Mouse (Mus musculus) heart, postnatal 0 days (tissue): ENCODE measurements around the gene Igbp1. TPM values are rescaled to one million over a fixed set of nuclear protein-coding genes. Genes with fewer than 3 reads are reported as not detected.

Source experiments
- ATAC-seq: fragments of 200-750 bp; cut with Nextera tagmentation; 2 replicates; pipeline ENCODE4 v1.8.0; 2017; ENCODE audit warnings: low read depth, moderate number of reproducible peaks, moderate library complexity; ENCODE audit not compliant: insufficient read depth
- DNase-seq: peaks from one replicate; pipeline ENCODE4 v3.0.0-alpha.2; 2016; ENCODE audit warnings: low spot score
- H3K27ac ChIP-seq: fragments of 300-500 bp; sonication (generic); 2 replicates; pipeline ENCODE4 v1.5.1; 2014; ENCODE audit warnings: low read depth, mild to moderate bottlenecking
- H3K27me3 ChIP-seq: fragments of 300-500 bp; sonication (generic); 2 replicates; pipeline ENCODE4 v1.6.1; 2014; ENCODE audit warnings: low read length, mixed read lengths; ENCODE audit not compliant: control insufficient read depth, insufficient read depth
- H3K36me3 ChIP-seq: fragments of 300-500 bp; sonication (generic); replicated peaks from 2 replicates; pipeline ENCODE4 v1.6.1; 2014; ENCODE audit warnings: low read length, mixed read lengths; ENCODE audit not compliant: control insufficient read depth, insufficient read depth
- H3K4me1 ChIP-seq: fragments of 300-500 bp; sonication (generic); 2 replicates; pipeline ENCODE4 v1.6.1; 2014; ENCODE audit warnings: antibody characterized with exemption; ENCODE audit not compliant: control insufficient read depth, insufficient read depth
- H3K4me2 ChIP-seq: fragments of 300-500 bp; sonication (generic); 2 replicates; pipeline ENCODE4 v1.6.1; 2014; ENCODE audit warnings: low read depth, mild to moderate bottlenecking, low read length, moderate library complexity
- H3K4me3 ChIP-seq: fragments of 300-500 bp; sonication (generic); 2 replicates; pipeline ENCODE4 v1.5.1; 2014; ENCODE audit warnings: low read depth, low read length
- H3K9ac ChIP-seq: fragments of 300-500 bp; sonication (generic); replicated peaks from 2 replicates; pipeline ENCODE4 v1.6.1; 2014; ENCODE audit warnings: low read depth, low read length, mixed read lengths
- H3K9me3 ChIP-seq: fragments of 300-500 bp; sonication (generic); replicated peaks from 2 replicates; pipeline ENCODE4 v1.6.1; 2016; ENCODE audit warnings: low read length; ENCODE audit not compliant: control insufficient read depth
- CTCF ChIP-seq: IDR thresholded peaks from 2 replicates; pipeline ENCODE4 v1.5.1; 2016; ENCODE audit warnings: antibody characterized with exemption, control low read depth, low read depth
- EP300 ChIP-seq: IDR thresholded peaks from 2 replicates; pipeline ENCODE4 v1.6.1; 2016; ENCODE audit warnings: antibody characterized with exemption, low read depth
- WGBS: fragments of 180-500 bp; shearing (Covaris S2); extraction: QIAGEN DNeasy Blood & Tissue Kit; methylation state at CpG from one replicate; pipeline ENCODE4 v1.1.7; 2014; 5-methylcytosine and 5-hydroxymethylcytosine counted together
- polyA plus RNA-seq: library from polyadenylated mRNA; unstranded; fragments of >200 nt; fragmentation: Nextera tagmentation; extraction: Ambion mirVana; gene quantifications from 2 replicates; pipeline ENCODE4 v1.2.1, GENCODE M21; 2015
- total RNA-seq: library from RNA; depleted of rRNA; stranded (reverse); fragments of >200 nt; gene quantifications from 2 replicates; pipeline ENCODE4 v1.2.3, GENCODE M21; 2014; ENCODE audit warnings: low replicate concordance; rRNA removed

Igbp1 gene
- total and polyA plus RNA-seq, 2 experiments from 2014 or later, result 29.6 to 55.4 TPM

DNA sequence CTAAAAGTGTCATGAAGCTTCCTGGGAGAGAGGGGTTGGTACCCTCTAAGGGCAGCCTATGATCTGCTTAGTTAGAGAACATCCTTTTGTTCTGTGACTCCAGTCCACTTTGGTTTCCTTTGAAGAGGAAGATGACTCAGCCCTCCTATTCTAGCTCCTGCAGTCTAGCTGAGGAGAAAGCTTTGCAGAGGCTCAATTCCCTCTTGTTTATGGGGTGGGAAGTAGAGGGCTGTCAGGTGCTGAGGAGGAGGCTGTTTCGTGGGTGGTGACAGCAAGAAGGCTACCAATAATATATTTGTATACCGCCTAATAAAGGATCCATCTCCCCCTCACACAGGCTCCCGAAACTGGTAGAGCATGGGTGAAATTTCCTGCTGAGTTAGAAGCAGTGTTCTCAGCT lies 22.6 kb downstream of the Igbp1 start:
- ATAC-seq, result no peak
- H3K36me3 ChIP-seq, result no peaks in the 10 kb centered on the region
- H3K27ac ChIP-seq, result no peak overlapping the region
- H3K9ac ChIP-seq, result no peak overlapping the region
- DNase-seq, result no peak
- no peaks in the 10 kb centered on the region for H3K27me3 ChIP-seq
- H3K4me3 ChIP-seq, result no peak overlapping the region
- WGBS, result 82% methylated on average over 3 of the region's 3 CpGs
- TF ChIP-seq CTCF, result no peak
- H3K9me3 ChIP-seq, result no peaks in the 10 kb centered on the region
- H3K4me2 ChIP-seq, result no peak overlapping the region
- no peaks in the 10 kb centered on the region for H3K4me1 ChIP-seq

DNA sequence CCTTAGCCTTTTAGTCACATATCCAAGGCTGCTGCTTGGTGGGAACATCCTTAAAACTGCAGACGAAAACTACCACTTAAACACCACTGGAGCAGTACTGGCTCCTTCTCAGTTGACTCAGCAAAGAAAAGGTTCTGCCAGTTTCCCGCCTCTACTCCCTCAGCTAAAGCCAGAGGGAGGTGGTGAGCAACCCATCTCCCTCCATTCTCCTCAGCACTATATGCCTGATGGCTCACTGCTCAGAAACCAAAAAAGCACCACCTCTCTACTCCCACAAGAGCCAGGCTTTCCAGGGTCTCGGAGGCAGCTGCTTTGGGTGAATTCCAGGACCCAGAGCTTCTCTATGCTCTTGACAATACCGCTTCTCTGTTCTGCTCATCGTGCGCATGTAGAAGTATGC lies 23.5 kb downstream of the Igbp1 start:
- 82% methylated on average over 6 of the region's 6 CpGs for WGBS
- no peak overlapping the region for H3K4me2 ChIP-seq

DNA sequence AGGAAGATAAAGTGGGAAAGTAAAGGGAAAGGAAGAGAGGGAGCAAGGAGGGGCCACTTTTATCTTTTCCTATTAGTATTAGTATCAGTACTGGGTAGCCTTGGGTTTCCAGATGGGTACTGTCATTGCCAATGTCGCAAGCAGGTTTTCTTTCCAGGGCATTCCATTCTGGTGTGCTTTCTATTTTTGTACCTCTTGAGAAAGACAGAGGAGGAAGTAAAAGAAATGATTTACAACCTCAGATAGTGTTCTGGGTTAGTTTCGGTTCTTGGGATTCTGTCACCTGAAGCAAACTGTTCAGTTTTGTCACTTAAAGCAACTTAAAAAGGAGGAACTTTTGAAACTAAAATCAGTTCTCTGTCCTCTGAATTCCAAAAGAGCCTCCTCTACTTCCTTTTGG lies 24.4 kb downstream of the Igbp1 start:
- Histone ChIP-seq H3K4me2 (no peak overlapping the region), H3K9ac (no peak overlapping the region), H3K27me3 (no peaks in the 10 kb centered on the region), H3K4me3 (no peak overlapping the region), H3K27ac (no peak overlapping the region), H3K9me3 (no peaks in the 10 kb centered on the region), H3K4me1 (no peaks in the 10 kb centered on the region), H3K36me3 (no peaks in the 10 kb centered on the region)
- 73% methylated on average over 2 of the region's 2 CpGs for WGBS
- ATAC-seq (no peak), DNase-seq (no peak)
- TF ChIP-seq EP300, result no peak
- TF ChIP-seq CTCF, result no peak

More for the DNA sequence above, 23.5 kb downstream of the Igbp1 start:
- Histone ChIP-seq H3K4me3 (no peak overlapping the region), H3K4me1 (no peaks in the 10 kb centered on the region), H3K27ac (no peak overlapping the region), H3K27me3 (no peaks in the 10 kb centered on the region), H3K9ac (no peak overlapping the region), H3K36me3 (no peaks in the 10 kb centered on the region), H3K9me3 (no peaks in the 10 kb centered on the region)
- ATAC-seq (no peak), DNase-seq (no peak)
- TF ChIP-seq CTCF (no peak), EP300 (no peak)

DNA sequence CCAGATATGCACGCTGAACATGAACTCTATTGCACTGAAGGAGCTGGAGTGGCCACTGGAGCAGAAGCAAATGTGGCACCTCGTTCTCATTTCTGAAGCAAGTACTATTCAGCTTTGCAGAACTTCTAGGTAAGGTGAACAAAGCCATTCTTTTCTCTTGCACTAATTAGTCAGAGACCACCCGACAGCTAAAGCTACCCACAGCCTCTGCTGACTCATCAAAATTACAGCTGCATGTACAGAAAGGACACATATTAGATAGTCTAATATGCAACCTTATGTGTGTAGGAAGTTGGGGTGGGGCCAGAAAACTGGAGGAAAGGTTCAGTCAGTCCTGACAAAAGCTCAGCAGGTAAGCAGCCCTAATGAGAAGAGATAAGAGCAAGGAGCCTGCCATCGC lies 30.4 kb downstream of the Igbp1 start, which contains the start of gene Dgat2l6:
Dgat2l6 (plus strand) TSS at position 368 of the 400 bp plus-strand sequence.
- no peak within 1 kb of the TSS for H3K4me3 ChIP-seq
- H3K9ac ChIP-seq, result no peak within 1 kb of the TSS
- no peak for ATAC-seq
- WGBS, result 76% methylated on average over 4 of the region's 4 CpGs
- H3K9me3 ChIP-seq, result no peaks in the 10 kb centered on the region
- DNase-seq, result no peak
- H3K36me3 ChIP-seq, result no peaks in the 10 kb centered on the region
- H3K4me2 ChIP-seq, result no peak within 1 kb of the TSS
- H3K27me3 ChIP-seq, result no peaks in the 10 kb centered on the region
- no peak within 1 kb of the TSS for H3K27ac ChIP-seq
- TF ChIP-seq EP300 (no peak), CTCF (no peak)
- H3K4me1 ChIP-seq, result no peaks in the 10 kb centered on the region

DNA sequence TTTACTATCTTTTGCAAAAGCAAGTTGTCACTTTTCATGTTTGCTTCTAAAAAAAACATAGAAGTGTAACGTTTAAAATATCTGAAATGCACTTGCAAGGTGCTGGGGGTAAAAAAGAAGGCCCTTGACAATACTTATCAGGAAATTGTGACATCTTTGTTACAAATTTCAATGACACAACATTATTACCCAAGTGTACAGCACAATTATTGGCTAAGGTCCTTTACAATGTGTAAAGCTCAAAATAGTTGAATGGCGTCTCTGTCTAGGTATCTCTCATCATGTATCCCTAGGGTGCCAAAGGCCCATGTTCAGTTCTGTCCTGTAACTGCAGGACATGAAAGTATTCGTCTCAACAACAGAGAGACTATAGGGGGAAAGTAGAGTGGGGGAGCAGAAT lies 61.9 kb downstream of the Igbp1 start:
- H3K4me3 ChIP-seq, result no peak overlapping the region
- H3K27me3 ChIP-seq, result no peaks in the 10 kb centered on the region
- no peak overlapping the region for H3K4me2 ChIP-seq
- DNase-seq, result no peak
- H3K27ac ChIP-seq, result no peak overlapping the region
- WGBS, result 67% methylated on average over 3 of the region's 3 CpGs
- no peaks in the 10 kb centered on the region for H3K9me3 ChIP-seq
- H3K9ac ChIP-seq, result no peak overlapping the region
- no peak for ATAC-seq
- H3K4me1 ChIP-seq, result no peaks in the 10 kb centered on the region
- H3K36me3 ChIP-seq, result no peaks in the 10 kb centered on the region
- TF ChIP-seq CTCF, result no peak

DNA sequence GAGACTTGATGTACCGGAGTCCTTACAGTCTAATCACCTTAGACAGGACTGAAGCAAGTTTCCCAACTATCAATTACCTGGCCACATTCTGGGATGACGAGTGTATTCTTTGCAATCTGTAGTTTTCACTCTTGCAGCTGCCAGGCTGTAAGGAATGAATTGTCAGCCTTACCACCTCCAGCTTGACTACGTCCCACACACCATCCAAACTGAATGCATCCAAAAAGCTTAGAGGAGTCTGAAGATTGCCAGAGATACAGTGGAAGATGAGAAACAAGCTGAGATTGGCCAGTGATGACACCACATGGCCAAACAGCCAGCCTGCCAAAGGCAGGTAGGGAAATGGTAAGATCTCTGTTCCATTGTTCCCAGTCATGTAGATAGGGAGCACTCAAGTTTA lies 71.6 kb downstream of the Igbp1 start:
- WGBS, result 63% methylated on average over 3 of the region's 3 CpGs
- H3K27me3 ChIP-seq, result 0 out of 2 replicates have a peak, but pooled peaks cover 3% of the 10 kb centered on the region
- ATAC-seq, result no peak

More for the DNA sequence above, 71.6 kb downstream of the Igbp1 start:
- Histone ChIP-seq H3K4me1 (no peaks in the 10 kb centered on the region), H3K4me2 (no peak overlapping the region), H3K27ac (no peak overlapping the region), H3K36me3 (no peaks in the 10 kb centered on the region), H3K9ac (no peak overlapping the region), H3K4me3 (no peak overlapping the region), H3K9me3 (no peaks in the 10 kb centered on the region)
- no peak for TF ChIP-seq CTCF
- no peak for TF ChIP-seq EP300
- no peak for DNase-seq

Other genes starting within 250 kb of the Igbp1 start
- not detected in 2 replicates for gene Otud6a, start 65.3 kb upstream of the Igbp1 start, total RNA-seq
- not detected in 2 replicates for gene Otud6a, start 65.3 kb upstream of the Igbp1 start, polyA plus RNA-seq
- not detected in 2 replicates for gene Awat2, start 51.6 kb upstream of the Igbp1 start, total RNA-seq
- gene Awat2, start 51.6 kb upstream of the Igbp1 start, polyA plus RNA-seq, result 0.07 TPM in 1 of 2 replicates, not detected in the other
- gene Dgat2l6, start 30.5 kb downstream of the Igbp1 start, total RNA-seq, result not detected in 2 replicates
- gene Dgat2l6, start 30.5 kb downstream of the Igbp1 start, polyA plus RNA-seq, result not detected in 2 replicates
- gene Awat1, start 78.0 kb downstream of the Igbp1 start, total RNA-seq, result not detected in 2 replicates
- gene Awat1, start 78.0 kb downstream of the Igbp1 start, polyA plus RNA-seq, result not detected in 2 replicates
- gene P2ry4, start 100.6 kb downstream of the Igbp1 start, total RNA-seq, result not detected in 2 replicates
- gene P2ry4, start 100.6 kb downstream of the Igbp1 start, polyA plus RNA-seq, result not detected in 2 replicates
- gene Arr3, start 111.2 kb downstream of the Igbp1 start, total RNA-seq, result not detected in 2 replicates
- gene Arr3, start 111.2 kb downstream of the Igbp1 start, polyA plus RNA-seq, result 0.15 and 0.43 TPM in 2 replicates
- 10.0 and 22.0 TPM in 2 replicates for gene Kif4, start 131.4 kb downstream of the Igbp1 start, total RNA-seq
- 5.6 and 5.8 TPM in 2 replicates for gene Kif4, start 131.4 kb downstream of the Igbp1 start, polyA plus RNA-seq
- gene Pdzd11, start 132.3 kb downstream of the Igbp1 start, total RNA-seq, result 41.9 and 43.7 TPM in 2 replicates
- gene Pdzd11, start 132.3 kb downstream of the Igbp1 start, polyA plus RNA-seq, result 75.8 and 88.4 TPM in 2 replicates
- gene Gdpd2, start 235.6 kb downstream of the Igbp1 start, total RNA-seq, result 1.7 and 2.8 TPM in 2 replicates
- 0.54 and 0.55 TPM in 2 replicates for gene Gdpd2, start 235.6 kb downstream of the Igbp1 start, polyA plus RNA-seq